Mouse (Mus musculus): ENCODE measurements around the gene Auts2.

The Auts2 gene

GRCm38 (mm10) chr5:132450071-132450470 is 93.1 kb downstream of the Auts2 start:
- no peak for DNase-seq (ENCODE audit: low read depth in 2 of 2, low spot score in 2 of 2)

- DNase-seq (ENCODE audit: low read depth in 2 of 2, low spot score in 2 of 2) = no peak
Measured at GRCm38 (mm10) chr5:132448401-132449066, 94.6 kb downstream of the Auts2 start.

- no peak for DNase-seq (ENCODE audit: low read depth in 2 of 2, low spot score in 2 of 2)
Measured at GRCm38 (mm10) chr5:132445213-132445954, 97.8 kb downstream of the Auts2 start.

DNA sequence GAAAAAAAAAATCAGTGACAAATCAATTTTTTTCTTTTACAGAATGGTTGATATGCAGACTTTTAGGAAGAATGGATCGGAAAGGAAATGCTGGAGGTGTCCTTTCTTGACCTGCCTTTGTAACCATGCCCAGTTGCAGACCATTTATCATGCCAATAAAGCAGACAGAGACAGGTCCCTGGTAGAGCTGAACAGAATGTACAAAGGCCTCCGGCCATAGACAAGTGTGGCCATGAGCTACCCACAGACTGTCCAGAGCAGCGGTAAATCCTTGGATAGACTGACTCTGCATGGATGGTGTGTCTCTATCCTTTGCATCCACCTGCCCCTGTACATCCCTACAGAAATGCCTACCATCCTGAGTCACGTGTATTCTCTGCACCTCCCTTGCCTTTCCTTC is 100.2 kb downstream of the Auts2 start:
- DNase-seq (ENCODE audit: low read depth in 2 of 2, low spot score in 2 of 2) = no peak

DNA sequence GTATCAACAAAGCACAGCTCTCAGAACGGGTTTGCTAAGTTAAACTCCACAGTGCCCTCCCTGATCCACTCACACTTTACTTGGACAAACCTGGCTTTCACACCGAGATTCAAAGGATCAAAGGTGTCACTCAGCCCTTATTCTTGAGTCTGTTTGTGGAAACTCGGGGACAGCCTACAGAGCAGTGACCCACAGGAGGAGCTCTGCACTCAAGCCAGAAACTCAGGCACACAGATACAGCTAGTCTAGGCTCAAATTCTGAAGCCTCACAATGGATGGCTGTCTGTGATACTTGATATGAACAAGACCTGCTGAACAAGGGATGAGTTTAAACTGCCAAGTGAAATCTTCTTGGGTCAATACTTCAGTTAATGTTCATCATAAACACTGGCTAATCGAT is 104.7 kb downstream of the Auts2 start:
- DNase-seq (ENCODE audit: low read depth in 2 of 2, low spot score in 2 of 2) = no peak

DNA sequence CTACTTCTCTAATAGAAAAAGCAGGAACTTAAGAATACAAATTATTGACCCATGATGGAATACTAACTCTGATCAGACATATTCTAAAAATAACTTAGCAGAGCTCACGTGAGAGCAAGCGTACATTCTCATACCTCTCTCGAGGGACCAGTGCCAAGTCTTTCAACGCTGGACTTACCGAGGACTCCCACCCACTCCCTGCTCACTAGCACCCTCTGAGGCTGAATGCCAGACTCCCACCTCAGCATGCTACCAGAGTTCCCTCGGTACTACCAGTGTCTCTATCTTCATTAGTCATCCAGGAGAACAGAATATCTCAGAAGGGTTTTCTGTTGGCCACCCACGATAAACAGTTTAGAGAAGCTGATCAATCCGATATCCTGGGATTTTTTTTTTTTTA is 105.2 kb downstream of the Auts2 start:
- DNase-seq (ENCODE audit: low read depth in 2 of 2, low spot score in 2 of 2) = no peak

- no peak for DNase-seq (ENCODE audit: low read depth in 2 of 2, low spot score in 2 of 2)
Measured at GRCm38 (mm10) chr5:132437478-132437877, 105.7 kb downstream of the Auts2 start.

DNA sequence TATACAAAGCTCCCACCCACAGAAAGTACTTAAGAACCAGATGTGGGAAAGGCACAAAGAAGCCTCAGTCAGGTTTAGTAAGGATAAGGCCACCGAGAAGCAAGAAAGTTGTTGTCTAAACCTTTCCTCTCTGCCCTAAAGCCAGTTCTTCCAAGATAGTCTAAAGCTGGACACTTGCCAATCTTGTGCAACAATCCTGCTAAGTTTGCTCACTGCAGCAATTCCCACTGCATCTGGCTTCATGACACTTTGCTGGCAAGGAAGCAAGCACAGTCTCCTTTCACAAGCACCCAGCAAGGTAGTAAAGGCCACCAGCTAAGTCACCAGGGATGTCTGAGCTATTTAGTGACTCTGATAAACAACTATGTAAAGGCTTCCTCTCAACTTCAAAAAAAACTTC is 106.2 kb downstream of the Auts2 start:
- no peak for DNase-seq (ENCODE audit: low read depth in 2 of 2, low spot score in 2 of 2)

GRCm38 (mm10) chr5:132436473-132436872 is 106.7 kb downstream of the Auts2 start:
- DNase-seq (ENCODE audit: low read depth in 2 of 2, low spot score in 2 of 2) = no peak

- no peak for DNase-seq (ENCODE audit: low read depth in 2 of 2, low spot score in 2 of 2)
Measured at GRCm38 (mm10) chr5:132435401-132435800, 107.7 kb downstream of the Auts2 start.

DNA sequence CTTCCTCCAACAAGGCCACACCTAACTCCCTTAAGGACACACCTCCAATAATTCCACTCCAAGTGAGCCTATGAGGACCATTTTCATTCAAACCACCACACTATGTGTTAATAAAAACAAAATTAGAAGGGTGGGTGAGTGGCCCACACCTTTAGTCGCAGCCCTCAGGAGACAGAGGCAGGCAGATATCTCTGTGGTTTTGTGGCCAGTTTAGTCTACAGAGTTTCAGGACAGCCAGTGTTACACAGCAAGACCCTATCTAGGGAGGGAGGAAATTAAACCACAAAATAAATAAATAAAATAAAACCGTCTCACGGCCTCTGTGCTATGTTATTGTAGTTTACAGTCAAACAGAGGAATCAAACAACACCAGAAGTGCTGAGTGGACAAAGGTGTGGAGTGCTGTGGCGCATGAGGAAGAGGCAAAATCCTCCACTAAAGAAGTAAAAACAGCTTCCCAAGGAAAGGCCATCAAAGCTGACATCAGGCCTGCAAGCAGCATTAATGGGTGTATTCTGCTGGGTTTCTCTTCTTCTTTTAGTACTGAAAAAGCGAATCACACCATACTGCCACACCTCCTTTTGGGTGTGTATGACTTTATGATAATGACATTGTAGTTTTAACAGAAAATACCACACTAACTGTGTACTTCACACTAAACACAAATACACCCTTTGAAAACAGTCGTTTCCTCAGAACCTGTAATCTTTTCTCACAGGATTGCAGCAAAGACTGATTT is 109.6 kb downstream of the Auts2 start:
- DNase-seq (ENCODE audit: low read depth in 2 of 2, low spot score in 2 of 2) = no peak

DNA sequence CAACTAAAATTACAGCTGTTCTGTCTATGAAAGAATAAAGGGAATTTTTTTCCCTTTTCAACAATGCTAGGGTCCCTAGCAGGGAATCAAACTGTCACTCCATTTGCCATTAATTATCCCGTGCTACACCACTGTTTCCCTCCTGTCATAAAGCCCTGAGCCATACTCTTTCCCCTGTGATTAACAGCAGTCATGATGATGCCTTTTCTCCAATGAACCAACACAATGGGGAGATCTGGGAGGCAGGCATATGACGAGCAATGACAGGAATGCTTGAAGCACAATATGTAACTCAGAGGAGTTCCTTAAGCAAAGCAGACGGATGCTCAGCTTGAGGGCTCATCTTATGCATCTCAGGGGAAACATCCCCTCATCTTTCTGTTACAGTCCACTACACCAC is 113.8 kb downstream of the Auts2 start:
- no peak for DNase-seq (ENCODE audit: low read depth in 2 of 2, low spot score in 2 of 2)

DNA sequence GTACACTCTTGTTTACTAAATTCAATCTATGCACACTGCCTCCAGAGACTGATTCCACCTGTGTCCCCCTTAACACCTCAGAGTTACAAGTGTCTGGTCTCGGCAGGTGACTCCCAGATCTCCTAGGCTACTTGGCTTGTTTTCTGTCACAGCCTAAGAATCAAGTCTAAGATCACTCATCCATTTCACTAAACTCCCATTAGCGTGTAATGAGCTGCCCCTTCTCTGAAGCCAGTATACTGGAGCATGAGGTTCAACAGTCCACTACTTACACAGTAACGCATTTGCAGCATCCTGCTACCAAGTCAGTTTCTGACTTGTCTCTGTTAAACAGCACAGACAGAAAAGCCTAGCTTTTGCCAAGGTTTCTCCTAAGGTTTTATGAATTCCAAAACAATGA is 116.8 kb downstream of the Auts2 start:
- no peak for DNase-seq (ENCODE audit: low read depth in 2 of 2, low spot score in 2 of 2)

DNA sequence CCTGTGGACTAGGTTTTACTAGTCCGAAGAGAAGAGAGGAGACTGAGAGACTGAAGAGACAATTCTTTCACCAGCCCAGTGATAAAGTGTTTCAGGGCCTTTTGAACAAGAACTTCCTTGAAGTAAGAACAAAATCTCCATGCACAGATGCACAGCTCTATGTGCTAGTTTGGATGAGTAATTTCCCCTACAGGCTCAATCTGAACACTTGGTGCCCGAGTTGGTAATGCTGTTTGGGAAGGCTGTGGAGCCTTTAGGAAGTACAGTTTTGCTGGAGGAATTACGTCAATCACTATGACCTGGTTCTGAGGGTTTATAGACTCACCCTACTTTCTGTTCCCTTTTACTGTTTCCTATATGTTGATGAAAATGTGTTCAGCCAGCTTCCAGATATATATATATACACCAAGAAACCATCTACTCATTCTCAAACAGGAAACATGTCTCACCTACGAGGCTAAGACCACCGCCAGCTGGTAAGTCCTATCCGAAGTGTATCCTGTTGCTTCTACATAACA is 117.3 kb downstream of the Auts2 start:
- no peak for DNase-seq (ENCODE audit: low read depth in 2 of 2, low spot score in 2 of 2)

DNA sequence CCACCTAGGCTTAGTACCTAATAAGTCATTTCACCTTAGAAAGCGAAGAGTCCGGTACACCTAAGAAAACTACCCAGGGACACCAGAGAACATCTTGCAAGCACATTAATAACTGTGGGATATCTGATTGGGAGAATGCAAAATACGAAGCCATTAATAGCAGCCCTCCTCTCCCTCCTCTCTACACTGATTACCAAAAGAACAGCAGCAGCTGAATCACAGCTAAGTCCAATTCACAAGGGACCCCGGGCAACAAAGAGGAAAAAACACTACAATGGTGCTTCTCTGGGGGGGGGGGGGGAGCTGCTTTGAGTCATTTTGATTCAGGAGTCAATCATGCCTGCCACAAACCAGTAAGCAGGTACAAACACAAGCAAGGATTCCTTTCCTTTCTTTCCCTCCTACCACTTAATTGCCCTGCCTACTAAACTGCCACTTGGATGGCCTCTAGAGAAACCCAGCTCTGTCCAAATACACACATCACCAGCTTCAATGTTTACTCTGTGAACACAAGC is 132.7 kb downstream of the Auts2 start:
- no peak for DNase-seq (ENCODE audit: low read depth in 2 of 2, low spot score in 2 of 2)

GRCm38 (mm10) chr5:132408892-132409575 is 134.1 kb downstream of the Auts2 start:
- DNase-seq (ENCODE audit: low read depth in 2 of 2, low spot score in 2 of 2) = no peak

DNA sequence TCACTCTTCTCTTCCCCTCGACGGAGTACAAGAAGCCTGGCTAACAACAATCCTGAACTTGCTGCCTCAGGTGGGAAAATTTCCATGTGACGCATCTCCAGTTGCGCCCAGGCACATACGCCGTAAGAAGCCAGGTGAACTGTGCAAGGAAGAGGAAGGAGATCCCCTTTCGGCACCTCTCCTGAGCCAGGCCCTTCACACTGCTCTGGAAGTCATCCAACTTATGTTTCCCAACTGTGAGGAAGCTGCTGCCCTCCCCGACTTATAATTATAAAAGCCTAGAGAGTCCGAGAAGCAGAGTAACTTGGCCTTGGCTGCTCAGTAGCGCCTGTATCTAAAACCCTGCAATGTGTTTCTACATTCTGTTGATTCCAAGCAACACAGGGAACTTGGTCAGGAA is 142.6 kb downstream of the Auts2 start:
- no peak for DNase-seq (ENCODE audit: low read depth in 2 of 2, low spot score in 2 of 2)

DNA sequence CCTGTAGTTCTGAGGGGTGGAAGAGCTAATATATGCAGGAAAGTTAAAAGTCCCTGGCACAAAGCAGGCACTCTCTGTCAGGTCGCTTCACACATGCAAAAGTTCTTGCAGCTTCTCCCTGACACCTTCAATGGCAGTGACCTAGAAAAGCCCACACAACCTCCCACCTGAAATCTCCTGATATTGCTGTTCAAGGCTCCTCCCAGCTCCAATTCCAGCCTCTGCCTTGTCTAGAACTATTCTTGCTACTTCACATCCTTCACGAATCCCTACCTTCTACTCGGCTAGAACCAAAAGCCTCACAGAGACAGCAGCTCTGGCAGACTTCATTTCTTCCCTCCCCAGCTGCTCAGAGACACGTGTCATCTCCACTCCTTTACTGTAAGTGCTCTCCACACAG is 143.7 kb downstream of the Auts2 start:
- no peak for DNase-seq (ENCODE audit: low read depth in 2 of 2, low spot score in 2 of 2)

GRCm38 (mm10) chr5:132395922-132396321 is 147.2 kb downstream of the Auts2 start:
- DNase-seq (ENCODE audit: low read depth in 2 of 2, low spot score in 2 of 2) = no peak

- no peak for DNase-seq (ENCODE audit: low read depth in 2 of 2, low spot score in 2 of 2)
Measured at GRCm38 (mm10) chr5:132394800-132395575, 148.2 kb downstream of the Auts2 start.

Measured in CD8-positive naive resting alpha-beta T cell, adult 2 months (primary cell).